Mouse (Mus musculus) kidney, adult 11 months (tissue): ENCODE measurements around the gene Proz.
"Not testable (repeated sequence)": the region's sequence is repeated elsewhere in the genome, so short reads cannot be mapped to it uniquely, and the experiment has no call there.

Experiments
- DNase-seq: peaks from one replicate; pipeline ENCODE4 v3.0.0; 2022

Gene Proz

GRCm38 (mm10) chr8:13060441-13061150, at the start of gene Proz:
Gene Proz (plus strand): TSS chr8:13060914.
- DNase-seq: peak; percentile 84

DNA sequence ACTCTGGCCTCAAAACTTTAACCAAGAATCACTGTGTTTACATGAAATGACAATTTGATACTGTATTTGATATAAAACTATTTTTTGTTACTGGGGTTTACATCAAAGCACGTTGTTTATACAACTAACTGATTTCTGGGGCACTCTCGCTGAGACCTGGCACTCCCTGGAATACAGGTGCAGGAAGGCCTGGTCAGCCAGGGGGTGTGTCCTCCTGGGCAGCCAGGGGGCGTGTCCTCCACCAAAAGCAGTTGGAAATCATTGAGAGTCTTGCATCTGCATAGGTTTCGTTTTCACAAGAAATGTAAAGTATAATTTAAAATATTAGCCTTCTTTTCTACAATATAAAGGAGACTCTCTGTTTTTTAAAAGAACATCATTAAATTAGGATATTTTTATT, 41.2 kb upstream of the Proz start:
- DNase-seq: no peak

DNA sequence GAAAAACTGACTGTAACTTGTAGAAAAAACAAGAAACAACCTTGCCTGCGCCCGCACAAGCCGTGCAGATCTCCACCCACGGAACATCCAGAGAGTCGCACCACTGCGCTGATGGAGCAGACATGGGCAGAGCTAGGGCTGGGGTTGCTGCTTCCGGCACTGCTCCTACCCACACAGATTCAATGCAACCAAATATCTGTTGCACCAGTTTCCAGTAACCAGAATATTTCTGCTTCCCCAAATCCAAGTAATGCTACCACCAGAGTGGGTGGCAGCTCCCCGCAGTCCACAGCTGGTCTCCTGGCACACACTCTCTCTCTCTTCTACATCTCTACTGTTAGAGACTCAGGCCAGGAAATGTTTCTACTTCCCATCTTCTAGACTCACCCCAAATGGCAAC, 38.9 kb upstream of the Proz start:
- no peak for DNase-seq

DNA sequence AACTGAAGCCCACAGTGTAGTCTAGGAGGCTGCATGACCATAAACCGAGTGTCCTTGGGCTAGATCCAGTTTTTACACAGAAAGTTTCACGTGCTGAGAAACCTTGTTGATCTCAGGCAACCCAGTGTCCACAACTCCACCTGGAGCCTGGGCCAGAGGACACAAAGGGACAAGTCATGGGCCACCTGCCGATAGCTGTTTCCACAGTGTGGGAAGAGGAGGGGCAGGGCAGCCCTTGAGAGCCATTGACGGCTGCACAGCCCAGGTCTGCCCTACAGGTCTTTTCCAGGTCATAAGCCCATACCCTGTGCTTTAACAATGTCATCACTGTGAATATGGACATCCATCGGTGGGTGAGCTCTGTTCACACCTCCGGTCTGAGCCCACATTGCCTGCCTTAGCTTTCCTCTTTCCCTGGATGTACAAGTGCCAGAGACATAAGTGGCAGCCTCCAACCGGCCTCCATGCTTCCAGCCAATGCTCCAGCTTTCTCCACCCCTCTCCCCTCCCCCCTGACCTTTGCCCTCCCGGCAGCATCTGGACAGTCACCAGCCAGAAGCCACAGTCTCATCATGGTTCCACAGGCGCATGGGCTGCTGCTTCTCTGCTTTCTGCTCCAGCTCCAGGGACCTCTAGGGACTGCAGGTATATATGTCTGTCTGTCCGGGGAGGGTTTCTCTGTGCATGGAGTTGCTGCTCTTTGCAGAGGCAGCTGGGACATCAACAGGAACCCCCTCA, 35.1 kb upstream of the Proz start, which contains the start of gene F7:
F7 (plus strand) TSS at position 548 of the 738 bp plus-strand sequence.
- no peak for DNase-seq

GRCm38 (mm10) chr8:13027615-13028014, 33.1 kb upstream of the Proz start:
- DNase-seq: no peak

DNA sequence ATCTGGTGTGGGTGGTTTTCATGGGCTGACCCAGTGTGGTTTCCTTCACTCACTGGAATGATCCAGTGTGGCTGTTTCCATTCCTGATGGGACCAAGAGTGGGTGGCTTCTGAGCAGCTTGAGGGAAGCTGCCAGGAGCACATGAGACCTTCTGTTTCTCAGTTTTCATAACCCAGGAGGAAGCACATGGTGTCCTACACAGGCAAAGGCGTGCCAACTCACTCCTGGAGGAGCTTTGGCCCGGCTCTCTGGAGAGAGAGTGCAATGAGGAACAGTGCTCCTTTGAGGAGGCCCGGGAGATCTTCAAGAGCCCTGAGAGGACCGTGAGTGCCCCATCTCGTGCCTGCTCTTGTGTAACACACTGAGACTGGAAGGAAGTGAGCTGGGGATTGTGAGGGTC, 32.2 kb upstream of the Proz start:
- no peak for DNase-seq

- no peak for DNase-seq
Observed at GRCm38 (mm10) chr8:13036346-13036812, 24.3 kb upstream of the Proz start.

- DNase-seq: no peak
Observed at GRCm38 (mm10) chr8:13037015-13037414, 23.7 kb upstream of the Proz start, which contains the start of gene F10. Gene F10 (plus strand): TSS chr8:13037308.

- DNase-seq: no peak
Observed at GRCm38 (mm10) chr8:13037569-13037968, 23.1 kb upstream of the Proz start.

DNA sequence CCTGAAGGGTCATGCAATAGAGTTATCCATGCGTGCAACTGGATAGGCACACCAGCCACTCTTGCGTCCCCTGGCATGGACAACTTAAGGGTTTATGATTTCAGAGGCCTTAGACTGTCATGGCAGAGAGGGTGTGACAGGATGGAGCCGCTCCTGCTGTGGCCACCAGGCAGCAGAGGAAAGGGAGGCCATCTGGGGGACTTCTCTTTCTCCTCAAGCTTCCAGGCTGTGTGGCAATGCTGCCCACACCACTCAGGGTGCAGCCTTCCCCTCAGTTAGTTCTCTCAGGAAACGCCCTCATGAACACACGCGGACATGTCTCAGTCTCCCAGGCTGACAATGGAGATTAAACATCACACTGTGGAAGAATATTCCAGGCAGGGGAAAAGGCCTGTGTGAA, 21.7 kb upstream of the Proz start:
- DNase-seq: no peak

DNA sequence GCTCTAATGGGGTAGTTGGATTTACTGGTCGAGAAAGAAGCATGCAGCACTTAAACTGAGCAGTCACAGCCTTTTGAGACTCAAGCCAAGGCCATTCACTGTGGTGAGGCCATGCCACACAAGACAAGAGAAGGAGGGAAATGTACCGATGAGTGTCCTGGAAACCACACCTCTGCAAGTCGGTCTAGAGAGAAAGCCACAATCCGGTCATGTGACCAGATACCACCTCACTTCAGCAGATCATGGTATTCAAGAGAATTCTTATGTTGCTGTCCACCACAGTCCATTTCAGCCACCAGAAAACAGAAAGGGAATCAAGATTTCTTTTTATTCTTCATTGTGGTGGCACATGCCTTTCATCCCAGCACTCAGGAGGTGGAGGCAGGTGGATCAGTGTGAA, 19.3 kb upstream of the Proz start:
- no peak for DNase-seq

DNA sequence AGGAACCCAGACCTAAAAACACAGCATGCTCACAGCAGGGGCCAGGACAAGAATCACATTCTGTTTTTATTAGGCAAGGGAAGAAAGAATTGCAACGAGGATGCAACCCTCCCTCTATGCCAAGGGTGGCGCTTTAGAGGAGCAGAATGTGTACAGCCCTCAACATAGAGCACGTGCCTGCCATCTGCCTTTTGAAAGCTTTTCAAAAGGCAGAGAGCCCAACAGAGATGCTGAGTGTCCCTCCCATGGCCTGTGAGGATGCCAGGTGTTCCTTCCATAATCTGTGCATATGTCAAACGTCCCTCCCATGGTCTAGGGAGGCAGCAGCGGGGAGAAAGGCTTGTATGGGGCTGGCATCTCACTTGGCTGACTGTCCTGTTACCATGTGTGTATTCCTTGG, 13.1 kb upstream of the Proz start:
- no peak for DNase-seq

DNA sequence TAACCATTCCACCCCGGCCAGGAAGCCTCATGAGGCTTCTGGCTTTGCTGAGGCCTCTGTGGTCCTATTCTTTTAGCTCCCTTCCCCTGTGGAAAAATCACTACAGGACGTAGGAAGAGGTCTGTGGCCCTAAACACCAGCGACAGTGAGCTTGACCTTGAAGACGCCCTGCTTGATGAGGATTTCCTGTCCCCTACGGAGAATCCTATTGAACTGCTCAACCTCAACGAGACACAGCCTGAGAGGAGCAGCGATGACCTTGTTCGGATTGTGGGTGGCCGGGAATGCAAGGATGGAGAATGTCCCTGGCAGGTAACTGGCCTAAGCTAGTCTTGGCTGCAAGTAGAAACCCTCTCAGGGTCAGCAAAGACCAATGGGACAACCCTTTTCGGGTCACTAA, 10.2 kb upstream of the Proz start:
- no peak for DNase-seq

DNA sequence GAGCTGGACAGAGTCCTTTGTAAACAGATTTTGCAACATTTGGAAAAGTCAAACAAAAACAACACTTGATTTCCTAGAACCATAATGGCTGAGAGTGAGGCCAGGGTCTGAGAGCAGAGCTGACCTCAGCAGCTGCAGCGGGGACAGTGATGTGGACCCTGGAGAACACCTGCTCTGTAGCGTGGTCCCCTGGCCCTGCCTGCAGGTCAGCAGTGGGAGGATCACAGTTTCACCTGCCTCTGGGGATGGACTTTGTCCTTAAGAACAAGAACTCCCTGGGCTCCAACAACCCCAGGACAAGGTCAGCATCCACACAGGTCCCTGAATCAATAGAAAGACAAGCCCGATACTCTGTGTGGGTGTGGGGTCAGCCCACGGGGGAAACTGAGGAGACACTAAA, 3.4 kb upstream of the Proz start:
- DNase-seq: peak; percentile 50

- no peak for DNase-seq
Observed at GRCm38 (mm10) chr8:13063112-13063511, 2.4 kb downstream of the Proz start.

DNA sequence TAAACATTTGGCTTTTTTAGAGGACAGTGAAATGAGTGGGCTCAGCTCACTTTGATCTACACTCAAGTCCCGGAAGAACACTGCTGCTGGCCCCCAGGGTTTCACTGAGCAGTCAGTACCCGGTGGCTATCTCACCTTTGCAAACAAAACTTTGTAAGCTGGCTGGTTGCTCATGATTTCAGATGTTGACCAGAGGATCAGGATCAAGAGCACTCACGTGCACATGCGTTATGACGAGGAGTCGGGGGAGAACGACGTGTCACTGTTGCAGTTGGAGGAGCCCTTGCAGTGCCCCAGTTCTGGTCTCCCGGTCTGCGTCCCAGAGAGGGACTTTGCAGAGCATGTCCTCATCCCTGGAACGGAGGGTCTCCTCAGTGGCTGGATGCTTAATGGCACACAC, 12.5 kb downstream of the Proz start:
- no peak for DNase-seq

DNA sequence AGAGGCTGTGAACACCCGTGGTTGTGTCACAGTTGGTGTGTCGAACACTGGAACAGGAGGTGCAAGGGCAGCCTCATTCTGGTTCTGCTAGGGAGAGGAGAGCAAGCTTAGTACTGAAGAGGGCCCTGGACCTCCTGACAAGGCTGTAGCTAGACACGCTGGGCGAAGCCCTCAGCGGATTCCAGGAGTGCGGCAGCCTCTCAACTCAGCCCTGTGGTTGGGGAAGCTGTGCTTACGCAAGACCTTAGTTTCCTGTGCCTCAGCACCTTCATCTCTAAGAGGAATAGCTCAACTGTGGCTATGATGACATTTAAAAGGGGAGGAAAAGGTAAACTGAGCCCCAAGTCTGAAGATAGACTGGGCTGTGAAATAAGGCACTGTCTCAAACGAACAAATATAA, 14.3 kb downstream of the Proz start:
- no peak for DNase-seq

- DNase-seq: not testable (repeated sequence)
Observed at GRCm38 (mm10) chr8:13075579-13075978, 14.9 kb downstream of the Proz start.

DNA sequence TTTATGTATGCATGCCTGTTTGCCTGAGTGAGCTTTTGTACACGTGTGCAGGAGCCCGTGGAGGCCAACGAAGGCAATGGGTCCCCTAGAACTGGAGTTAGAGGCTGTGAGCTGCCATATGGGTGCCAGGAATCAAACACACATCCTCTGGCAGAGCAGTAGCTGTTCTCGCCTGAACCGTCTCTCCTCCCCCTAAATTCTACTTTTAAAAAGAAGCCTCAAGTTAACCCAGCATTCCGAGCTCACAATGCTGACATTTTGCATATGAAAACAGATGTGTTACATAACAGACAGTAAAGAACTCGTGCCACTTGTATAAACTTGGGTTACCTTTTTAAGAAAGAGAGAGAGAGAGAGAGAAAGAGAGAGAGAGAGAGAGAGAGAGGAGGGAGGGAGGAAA, 16.8 kb downstream of the Proz start:
- no peak for DNase-seq

DNA sequence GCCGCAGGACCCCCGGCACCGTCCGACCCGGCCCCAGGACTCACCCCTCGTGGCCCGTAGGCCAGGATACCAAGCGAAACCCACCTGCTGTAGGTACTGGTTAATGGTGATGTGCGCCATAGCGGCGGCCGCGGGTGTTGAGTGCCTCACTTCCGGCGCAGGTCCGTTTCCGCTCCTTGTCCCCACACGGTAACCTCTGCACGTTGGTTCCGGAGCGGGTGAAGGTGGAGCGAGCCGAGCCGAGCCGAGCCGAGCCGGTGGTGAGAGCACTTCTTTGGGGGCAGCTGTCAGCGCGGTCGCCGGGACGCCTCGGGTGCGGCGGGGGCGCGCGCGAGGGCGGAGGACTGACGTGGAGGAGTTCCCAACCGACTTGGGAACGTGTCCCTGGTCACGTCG, 44.0 kb downstream of the Proz start:
- DNase-seq: peak; percentile 82

GRCm38 (mm10) chr8:13105087-13105881, 44.6 kb downstream of the Proz start, which contains the start of the genes Pcid2 and Cul4a:
Gene Pcid2 (minus strand): TSS chr8:13105459.
Gene Cul4a (plus strand): TSS chr8:13105621.
- peak; percentile 95 for DNase-seq

DNA sequence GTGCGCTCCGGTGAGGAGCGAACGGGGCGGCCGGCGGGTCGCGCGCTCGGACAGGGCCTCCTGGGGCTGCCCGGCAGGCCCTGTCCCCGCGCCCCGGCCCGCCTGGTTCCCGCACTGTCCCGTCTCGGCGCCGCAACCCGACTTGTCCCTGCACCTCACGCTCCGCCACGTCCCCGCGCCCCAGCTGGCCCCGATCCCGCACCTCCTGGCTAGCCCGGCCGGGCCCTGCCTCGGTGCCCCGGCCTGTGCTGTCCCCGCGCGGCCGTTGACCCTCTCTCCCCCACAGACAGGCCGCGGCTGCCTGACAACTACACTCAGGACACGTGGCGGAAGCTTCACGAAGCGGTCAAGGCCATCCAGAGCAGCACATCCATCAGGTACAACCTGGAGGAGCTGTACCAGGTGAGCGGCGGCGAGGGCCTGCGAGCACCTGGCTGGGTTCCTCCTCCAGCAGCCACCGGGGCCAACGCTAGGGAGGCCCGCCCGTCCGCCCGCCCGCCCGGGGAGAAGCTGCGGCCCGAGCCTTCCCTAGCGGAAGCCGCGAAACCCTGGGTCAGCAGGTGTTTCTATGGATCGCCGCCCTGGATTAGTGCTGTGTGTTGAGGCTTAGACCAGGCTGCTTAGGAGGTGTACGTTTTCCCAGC, 45.3 kb downstream of the Proz start:
- DNase-seq: peak; percentile 68
